Mouse (Mus musculus): ENCODE measurements around the gene Ogg1.

DNA sequence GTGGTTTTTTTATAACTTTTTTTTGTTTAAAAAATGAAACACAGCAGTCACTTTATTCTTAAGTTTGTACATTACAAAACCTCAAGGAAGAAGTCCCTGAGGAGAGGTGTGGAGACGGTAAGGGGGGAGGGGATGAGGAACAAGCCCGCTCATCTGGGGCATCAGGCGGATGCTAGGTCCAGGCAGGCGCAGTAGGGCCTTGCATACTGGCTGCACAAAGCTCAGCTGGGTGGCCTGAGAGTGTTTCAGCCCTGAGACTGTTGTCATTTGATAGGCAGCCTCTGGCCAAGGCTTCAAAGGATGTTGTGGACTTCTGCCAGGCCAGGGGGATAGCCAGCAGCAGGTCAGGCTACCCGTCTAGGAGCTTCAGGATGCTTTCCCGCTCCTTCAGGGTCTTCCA is 39.9 kb downstream of the Ogg1 start:
- TF ChIP-seq CTCF (IDR thresholded peaks at IDR 0.05; ENCODE audit: low read depth, low read length) (no peak), POLR2A (IDR thresholded peaks at IDR 0.05; ENCODE audit: insufficient read depth, low read length) (no peak), EP300 (IDR thresholded peaks at IDR 0.05; ENCODE audit: insufficient read depth, low read depth, low read length) (no peak)

All from ES-Bruce4 (cell line).